Mouse (Mus musculus) heart, adult 9 months (tissue): Measurements from ENCODE around the gene Nms.

Source experiments
- DNase-seq, 2 experiments: peaks; one replicate each; pipeline ENCODE4 v3.0.0; 2022; ENCODE audit warnings: low spot score in 2 of 2

Nms gene

DNA sequence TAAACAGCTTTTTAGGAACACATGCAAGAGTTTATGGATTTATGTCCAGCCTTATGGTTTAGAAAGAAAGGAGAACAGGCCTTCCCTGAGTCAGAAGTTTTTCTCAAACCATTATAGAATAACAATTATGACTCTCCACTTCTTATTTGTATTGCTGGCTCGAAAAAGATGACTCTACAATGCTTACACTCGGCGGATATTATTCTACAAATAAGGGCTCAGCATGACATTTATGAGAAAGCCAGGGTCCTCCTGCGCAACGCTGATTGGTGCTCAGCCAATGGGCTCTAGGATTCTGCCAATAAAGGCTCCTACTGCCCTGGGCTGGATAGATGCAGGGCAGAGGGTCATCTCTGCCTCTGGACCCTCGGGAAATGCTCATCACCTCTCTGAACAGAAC is at the start of gene Nms:
Gene Nms (plus strand): TSS at position 301 of the 400 bp plus-strand sequence.
- no peak for DNase-seq

DNA sequence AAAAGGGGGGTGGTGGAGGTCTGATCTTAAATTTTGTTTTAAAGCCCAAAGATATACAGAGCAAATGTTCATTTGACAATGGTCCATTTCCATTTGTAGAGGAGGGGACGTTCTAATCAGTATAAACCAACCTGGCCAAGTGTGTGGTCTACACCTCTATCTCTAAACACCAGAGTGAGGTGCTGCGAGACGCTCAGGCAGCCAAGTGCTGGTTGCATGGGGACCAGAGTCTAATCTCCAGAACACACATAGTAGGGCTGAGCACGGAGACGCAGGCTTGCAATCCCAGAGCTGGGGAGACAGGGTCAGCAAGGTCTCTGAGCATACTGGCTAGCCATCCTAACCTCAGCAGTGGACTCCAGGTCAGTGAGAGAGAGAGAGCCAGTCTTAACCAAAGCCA is 47.5 kb upstream of the Nms start:
- no peak for DNase-seq

DNA sequence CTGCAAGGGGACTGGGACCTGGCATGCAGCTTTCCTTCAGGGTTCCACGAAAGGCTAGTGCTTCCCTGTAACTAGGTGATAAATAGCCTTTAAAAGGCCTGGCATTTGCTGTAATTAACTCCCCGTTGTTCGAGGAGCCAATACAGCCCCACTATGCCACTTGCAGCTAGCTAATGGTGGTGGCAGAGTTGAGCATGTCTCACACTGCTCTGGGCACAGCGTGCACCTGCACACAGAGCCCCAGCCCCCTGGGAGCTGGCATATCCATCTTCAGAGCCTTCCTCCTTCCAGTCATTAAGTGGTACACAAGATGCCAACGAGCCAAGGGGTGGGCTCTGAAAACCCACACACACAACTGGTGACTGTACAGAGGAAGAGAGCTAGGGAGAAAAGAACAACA is 45.9 kb upstream of the Nms start:
- no peak for DNase-seq

DNA sequence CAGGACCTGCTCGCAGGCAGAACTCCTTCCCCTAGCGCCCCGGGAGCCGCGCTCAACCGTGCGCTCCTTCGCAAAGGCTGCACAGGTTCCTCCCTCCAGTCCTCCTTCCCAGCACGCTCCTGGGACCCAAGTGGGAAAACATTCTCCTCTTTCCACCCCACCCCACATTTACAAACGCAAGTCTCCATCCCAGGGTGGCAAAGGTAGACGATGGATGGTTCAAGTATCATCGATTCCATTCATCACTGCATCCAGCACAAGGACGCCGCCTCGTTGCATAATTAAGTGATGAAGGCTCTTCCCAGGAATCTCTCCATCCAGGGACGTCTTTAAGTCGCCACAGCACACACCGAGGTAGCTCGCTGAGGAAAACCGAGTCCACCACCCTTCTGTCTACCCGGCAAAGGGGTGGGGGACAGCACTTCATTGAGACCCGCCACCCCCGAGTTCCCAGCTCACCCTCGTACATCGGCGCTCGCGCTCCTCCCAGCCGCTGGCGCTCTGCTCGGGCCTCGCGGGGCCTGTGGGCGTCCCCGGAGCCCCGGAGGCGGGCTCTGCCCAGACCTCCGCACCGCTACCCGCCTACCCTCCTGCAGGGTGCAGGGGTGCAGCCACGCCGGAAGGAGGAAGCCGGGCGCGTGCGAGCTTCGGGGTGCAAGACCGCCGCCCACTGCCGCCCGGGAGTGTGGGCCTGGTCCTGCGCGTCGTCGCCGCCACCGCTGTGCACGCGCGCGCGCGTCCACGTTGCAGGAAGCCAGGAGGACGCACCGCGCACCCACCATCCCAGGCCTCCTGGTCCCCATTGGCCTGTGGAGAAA is 41.3 kb upstream of the Nms start, which contains the start of gene Chst10:
Gene Chst10 (minus strand): TSS at position 731 of the 818 bp plus-strand sequence.
- DNase-seq: peak; percentile 31 to 33

DNA sequence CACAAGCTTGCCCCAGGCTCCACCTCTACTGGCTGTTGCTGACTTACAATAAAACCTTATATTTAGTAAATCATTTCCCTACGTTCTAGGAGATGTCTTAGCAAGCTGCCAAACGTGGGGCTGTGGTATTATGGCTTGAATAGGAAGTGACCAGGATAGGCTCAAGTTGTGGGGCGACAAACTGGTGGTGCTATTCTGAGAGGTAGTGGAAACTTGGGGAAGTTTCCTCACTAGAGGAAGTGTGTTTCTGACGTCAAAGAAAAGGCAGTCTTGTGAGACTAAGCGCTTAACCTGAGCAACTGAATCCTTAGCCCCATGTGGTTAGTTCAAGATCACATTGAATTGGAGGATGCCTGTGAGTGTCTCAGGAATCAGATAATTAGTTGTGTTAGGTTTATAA is 36.4 kb upstream of the Nms start:
- no peak for DNase-seq

DNA sequence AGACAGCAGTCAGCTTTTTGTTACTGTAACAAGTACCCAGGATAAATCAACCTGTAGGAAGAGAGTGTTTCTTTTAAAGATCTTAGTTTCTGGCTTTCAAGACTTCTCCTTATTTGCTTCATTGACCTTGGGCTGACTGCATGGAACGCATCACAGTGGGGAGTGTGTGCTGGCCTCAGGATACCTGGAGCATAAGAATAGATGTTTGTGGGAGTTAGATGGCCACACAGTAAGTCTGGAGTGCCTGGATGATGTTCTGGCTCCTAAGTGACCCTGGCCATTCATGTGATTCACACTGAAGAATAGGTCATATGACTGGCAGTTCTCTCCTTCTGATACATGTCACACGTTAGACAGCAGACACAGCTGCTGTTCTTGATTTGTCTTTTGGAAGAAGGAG is 35.0 kb upstream of the Nms start:
- no peak for DNase-seq

DNA sequence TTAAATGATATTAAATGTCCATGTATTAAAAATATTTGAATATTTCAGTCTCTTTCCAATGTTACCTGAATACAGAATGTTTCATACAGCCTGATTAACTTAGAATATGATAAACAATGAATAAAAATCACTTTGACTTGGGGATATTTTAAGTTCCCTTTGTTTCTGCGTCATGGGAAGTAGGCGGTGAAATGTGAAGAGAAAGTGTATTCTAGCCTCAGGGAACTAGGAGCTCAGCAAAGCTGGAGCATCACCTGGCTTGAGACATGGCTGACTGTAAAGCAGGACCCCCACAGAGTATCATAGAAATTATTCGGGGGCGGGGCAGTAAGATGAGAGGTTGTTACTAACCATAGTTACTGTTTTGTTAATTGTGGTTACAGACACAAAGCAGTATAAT is 10.0 kb upstream of the Nms start:
- DNase-seq: no peak

GRCm38 (mm10) chr1:38929468-38929867 is 9.5 kb upstream of the Nms start:
- no peak for DNase-seq

GRCm38 (mm10) chr1:38930767-38931166 is 8.2 kb upstream of the Nms start:
- no peak for DNase-seq

DNA sequence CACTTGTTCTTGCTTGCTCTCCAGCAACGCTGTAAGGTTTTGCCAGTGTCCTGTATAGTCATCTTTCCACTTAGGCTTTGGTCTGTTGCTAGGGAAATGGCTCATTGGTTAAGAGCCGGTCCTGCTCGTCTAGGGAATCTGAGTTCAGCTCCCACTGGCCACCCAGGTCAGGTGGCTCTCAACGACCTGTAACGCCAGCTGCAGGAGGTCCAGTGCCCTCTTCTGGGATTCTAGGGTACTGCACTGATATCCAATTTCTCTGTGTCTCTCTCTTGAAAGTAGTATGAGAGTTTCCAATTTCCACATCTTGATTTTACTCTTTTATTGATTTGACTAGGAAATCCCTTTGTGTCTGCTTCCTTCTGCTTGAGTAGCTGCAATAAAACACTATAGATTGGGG is 4.3 kb upstream of the Nms start:
- DNase-seq: no peak

- DNase-seq: no peak
These were observed 2.2 kb upstream of the Nms start for GRCm38 (mm10) chr1:38936780-38937179.

- DNase-seq: no peak
These were observed 659 bp downstream of the Nms start for GRCm38 (mm10) chr1:38939608-38940007.

GRCm38 (mm10) chr1:38956457-38956856 is 17.5 kb downstream of the Nms start:
- no peak for DNase-seq

DNA sequence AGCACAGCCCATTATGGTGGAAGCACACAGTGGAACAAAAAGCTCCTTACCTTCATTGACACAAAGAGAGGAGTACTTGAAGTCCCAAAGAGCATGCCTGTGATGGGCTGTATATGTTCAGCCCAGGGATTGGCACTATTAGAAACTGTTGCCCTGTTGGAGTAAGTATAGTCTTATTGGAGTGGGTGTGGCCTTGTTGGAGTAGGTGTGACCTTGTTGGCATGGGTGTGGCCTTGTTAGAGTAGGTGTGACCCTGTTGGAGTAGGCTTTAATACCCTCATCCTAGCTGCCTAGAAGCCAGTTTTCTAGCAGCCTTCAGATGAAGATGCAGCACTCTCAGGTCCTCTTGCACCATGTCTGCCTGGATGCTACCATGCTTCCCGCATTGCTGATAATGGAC is 30.2 kb downstream of the Nms start:
- no peak for DNase-seq

DNA sequence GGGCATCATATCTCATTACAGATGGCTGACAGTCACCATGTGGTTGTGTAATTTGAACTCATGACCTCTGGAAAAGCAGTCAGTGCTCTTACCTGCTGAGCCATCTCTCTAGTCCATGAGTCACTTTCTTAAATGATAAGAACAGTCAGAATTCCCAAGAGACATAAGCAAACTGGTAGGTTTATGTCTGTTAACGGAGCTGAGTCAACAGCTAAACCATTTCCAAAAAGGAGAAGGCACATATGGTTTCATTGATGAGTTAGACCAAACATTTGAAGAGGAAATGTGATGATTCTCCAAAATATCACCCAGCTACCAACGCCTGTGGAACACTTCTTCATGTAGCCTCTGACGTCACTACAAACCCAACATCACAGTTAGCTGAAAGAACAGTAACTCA is 32.8 kb downstream of the Nms start:
- DNase-seq: no peak

GRCm38 (mm10) chr1:38972986-38973592 is 34.1 kb downstream of the Nms start:
- no peak for DNase-seq

- no peak for DNase-seq
These were observed 41.0 kb downstream of the Nms start for GRCm38 (mm10) chr1:38979953-38980352.

DNA sequence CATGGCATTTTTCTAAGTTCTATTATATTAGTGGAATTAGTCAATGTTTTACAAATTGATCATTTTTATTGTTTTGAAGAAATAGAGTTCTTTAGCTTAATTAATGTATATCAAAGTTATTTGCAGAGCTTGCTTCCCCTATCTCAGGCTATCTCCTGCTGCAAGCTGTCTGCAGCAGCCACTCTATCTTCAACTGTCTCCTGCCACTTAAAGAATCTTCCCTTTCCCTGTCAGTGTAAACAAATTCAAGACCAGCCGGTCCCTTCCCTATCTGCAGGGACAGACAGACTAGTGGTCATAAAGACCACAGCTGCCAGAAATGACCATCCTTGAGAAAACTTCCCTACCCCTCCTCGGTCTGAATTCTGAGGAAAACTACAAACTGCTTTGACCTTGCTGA is 44.9 kb downstream of the Nms start:
- DNase-seq: no peak

GRCm38 (mm10) chr1:38985308-38985707 is 46.4 kb downstream of the Nms start, which contains the start of gene Pdcl3:
Gene Pdcl3, plus strand, starts transcription at chr1:38985608.
- DNase-seq: no peak

GRCm38 (mm10) chr1:38987080-38987864 is 48.3 kb downstream of the Nms start:
- peak; percentile 98 to 99 for DNase-seq

DNA sequence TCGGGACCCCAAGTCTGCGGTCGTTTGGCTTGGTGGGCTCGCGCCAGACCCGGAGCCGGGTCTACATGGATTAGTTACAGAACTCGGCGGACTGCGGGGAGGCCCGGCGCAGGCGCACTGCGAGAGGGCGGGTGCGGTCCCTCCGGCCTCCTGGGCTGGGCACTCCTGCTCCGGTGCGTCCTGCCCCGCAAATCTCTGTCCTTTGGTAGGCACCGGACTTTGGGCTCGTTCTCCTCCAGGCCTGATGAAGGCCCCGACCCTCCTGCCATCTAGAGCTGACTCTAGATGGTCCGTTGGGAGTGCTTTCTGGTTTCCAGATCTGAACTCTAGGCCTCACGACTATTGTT is 48.9 kb downstream of the Nms start:
- no peak for DNase-seq

- DNase-seq: no peak
These were observed 49.4 kb downstream of the Nms start for GRCm38 (mm10) chr1:38988357-38988756.

GRCm38 (mm10) chr1:38992365-38992764 is 53.4 kb downstream of the Nms start:
- no peak for DNase-seq
